Mouse (Mus musculus) MEL (cell line): ENCODE results near the gene Gm10320.

ENCODE experiments used
- CTCF ChIP-seq, 3 experiments: IDR thresholded peaks in 2 of 3; conservative IDR thresholded peaks in 1 of 3; 2 replicates each; pipeline ENCODE4 v1.5.1; 2011 to 2012; ENCODE audit warnings: low read length in 3 of 3, low read depth in 2 of 3, mild to moderate bottlenecking in 2 of 3, improper control_type of control experiment in 1 of 3, inconsistent platforms in 1 of 3, mixed read lengths in 1 of 3, moderate library complexity in 1 of 3; ENCODE audit not compliant: control insufficient read depth in 1 of 3, insufficient read depth in 1 of 3, poor library complexity in 1 of 3, severe bottlenecking in 1 of 3
- GATA1 ChIP-seq: IDR thresholded peaks from 2 replicates; pipeline ENCODE4 v1.6.1; 2011; ENCODE audit warnings: low read depth, low read length, improper control_type of control experiment
- KAT2A ChIP-seq: conservative IDR thresholded peaks from 2 replicates; pipeline ENCODE4 v1.6.1; 2012; ENCODE audit warnings: low read depth, low read length, improper control_type of control experiment, inconsistent platforms
- MAFK ChIP-seq: IDR thresholded peaks from 2 replicates; pipeline ENCODE4 v1.6.1; 2011; ENCODE audit warnings: low read depth, mild to moderate bottlenecking, low read length, improper control_type of control experiment, borderline replicate concordance
- MAX ChIP-seq: IDR thresholded peaks from 2 replicates; pipeline ENCODE4 v1.6.1; 2011; ENCODE audit warnings: low read length, improper control_type of control experiment
- NELFE ChIP-seq: IDR thresholded peaks from 2 replicates; pipeline ENCODE4 v1.6.1; 2011; ENCODE audit warnings: low read depth, low read length, improper control_type of control experiment
- NRF1 ChIP-seq: IDR thresholded peaks from 2 replicates; pipeline ENCODE4 v1.6.1; 2014; ENCODE audit warnings: low read depth, mild to moderate bottlenecking, inconsistent platforms, low read length, improper control_type of control experiment, moderate library complexity; ENCODE audit not compliant: poor library complexity, insufficient read depth, severe bottlenecking
- POLR2A ChIP-seq, 2 experiments: IDR thresholded peaks; 2 replicates each; pipeline ENCODE4 v1.6.1; 2011 to 2012; ENCODE audit warnings: low read length in 2 of 2, mild to moderate bottlenecking in 2 of 2, control low read depth in 1 of 2, improper control_type of control experiment in 1 of 2, low read depth in 1 of 2, moderate library complexity in 1 of 2; ENCODE audit not compliant: control insufficient read depth in 1 of 2, insufficient read depth in 1 of 2, poor library complexity in 1 of 2
- RAD21 ChIP-seq: IDR thresholded peaks from 2 replicates; pipeline ENCODE4 v1.6.1; 2011; ENCODE audit warnings: mild to moderate bottlenecking, low read depth, low read length, improper control_type of control experiment
- TAL1 ChIP-seq: IDR thresholded peaks from 2 replicates; pipeline ENCODE4 v1.6.1; 2012; ENCODE audit warnings: mild to moderate bottlenecking, inconsistent platforms, low read length, moderate library complexity, mixed read lengths
- TBP ChIP-seq: IDR thresholded peaks from 2 replicates; pipeline ENCODE4 v1.8.0; 2011; ENCODE audit warnings: low read depth, low read length, improper control_type of control experiment
- TCF12 ChIP-seq: IDR thresholded peaks from 2 replicates; pipeline ENCODE4 v1.6.1; 2014; ENCODE audit warnings: low read depth, mild to moderate bottlenecking, inconsistent platforms, low read length, improper control_type of control experiment, moderate library complexity
- USF1 ChIP-seq: IDR thresholded peaks from 2 replicates; pipeline ENCODE4 v1.6.1; 2014; ENCODE audit warnings: low read depth, mild to moderate bottlenecking, inconsistent platforms, low read length, improper control_type of control experiment, moderate library complexity
- ZNF384 ChIP-seq: IDR thresholded peaks from 2 replicates; pipeline ENCODE4 v1.6.1; 2012; ENCODE audit warnings: low read depth, mild to moderate bottlenecking, inconsistent platforms, low read length, improper control_type of control experiment

DNA sequence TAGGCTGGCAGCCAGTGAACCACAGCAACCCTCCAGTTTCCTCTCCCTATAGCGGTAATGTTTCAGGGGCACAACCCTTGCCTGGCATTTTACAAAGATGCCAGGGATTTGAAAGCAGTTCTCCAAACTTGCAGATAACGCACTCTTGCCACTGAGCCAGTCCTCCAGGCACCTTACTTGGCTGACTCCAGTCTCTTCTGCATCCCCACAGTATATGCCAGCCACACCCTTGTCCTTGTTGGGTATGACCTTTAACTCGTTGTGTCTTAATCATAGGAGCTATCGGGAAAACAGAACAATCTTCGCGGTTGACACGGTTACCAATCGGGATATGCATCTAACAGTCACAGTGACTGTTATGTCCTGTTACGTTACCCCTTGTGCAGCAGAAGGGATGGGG is 40.2 kb upstream of the Gm10320 start:
- TF ChIP-seq GATA1 (no peak), MAFK (no peak), POLR2A (IDR thresholded peaks at IDR 0.05; ENCODE audit: control insufficient read depth in 1 of 2, insufficient read depth in 1 of 2, low read depth in 1 of 2, low read length in 2 of 2, poor library complexity in 1 of 2) (no peak), CTCF (IDR thresholded peaks at IDR 0.05 in 2 of 3, conservative IDR thresholded peaks at IDR 0.05 in 1 of 3; ENCODE audit: control insufficient read depth in 1 of 3, insufficient read depth in 1 of 3, low read depth in 2 of 3, low read length in 3 of 3, poor library complexity in 1 of 3, severe bottlenecking in 1 of 3) (no peak), USF1 (no peak), TBP (no peak), KAT2A (no peak), MAX (no peak), NRF1 (no peak), ZNF384 (no peak), NELFE (no peak), RAD21 (no peak), TCF12 (no peak), TAL1 (no peak)
